Mouse (Mus musculus): ENCODE data around the gene Lman1l.

Lman1l gene

DNA sequence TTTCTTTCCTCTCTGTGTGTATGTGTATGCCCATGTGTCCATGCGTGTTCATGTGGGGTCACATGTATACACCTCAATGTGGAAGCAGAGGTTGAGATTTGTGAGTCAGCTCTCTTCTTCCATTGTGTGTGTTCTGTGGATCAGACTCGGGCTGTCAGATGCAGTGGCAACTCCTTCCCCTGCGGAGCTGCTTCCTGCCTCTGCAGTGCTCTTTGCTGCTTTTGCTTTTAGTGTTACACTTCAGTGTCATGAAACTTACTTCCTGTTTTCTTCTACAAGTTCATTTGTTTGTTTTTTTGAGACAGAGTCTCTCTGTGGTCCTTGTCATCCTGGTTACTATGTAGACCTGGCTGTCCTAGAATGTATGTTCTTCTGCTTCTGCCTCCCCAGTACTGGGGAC, 35.6 kb downstream of the Lman1l start:
- DNase-seq (ENCODE audit: low spot score in 2 of 2): no peak

- no peak for DNase-seq (ENCODE audit: low spot score in 2 of 2)
Observed at GRCm38 (mm10) chr9:57577144-57577849, 43.3 kb downstream of the Lman1l start.

- no peak for DNase-seq (ENCODE audit: low spot score in 2 of 2)
Observed at GRCm38 (mm10) chr9:57575577-57575976, 45.0 kb downstream of the Lman1l start.

GRCm38 (mm10) chr9:57574397-57574796, 46.2 kb downstream of the Lman1l start:
- no peak for DNase-seq (ENCODE audit: low spot score in 2 of 2)

DNA sequence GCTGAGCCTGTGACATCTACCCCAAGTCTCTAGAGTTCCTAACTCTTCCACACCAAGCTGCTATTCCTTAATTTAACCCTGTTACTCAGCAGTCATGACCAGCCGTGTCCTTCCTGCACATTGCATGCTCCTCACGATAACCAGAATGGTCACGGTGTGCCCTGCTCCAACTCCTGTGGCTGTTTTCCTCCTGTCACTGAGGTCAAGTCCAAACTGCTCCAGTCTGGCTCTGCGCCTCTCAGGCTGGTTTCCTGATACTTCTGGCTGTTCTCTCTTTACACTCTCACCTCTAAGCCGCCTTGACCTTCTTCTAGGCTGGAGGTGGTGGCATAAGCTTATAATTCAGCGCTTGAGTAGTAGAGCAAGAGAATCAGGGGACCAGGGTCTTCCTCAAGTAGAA, 52.1 kb downstream of the Lman1l start:
- no peak for DNase-seq (ENCODE audit: low spot score in 2 of 2)

GRCm38 (mm10) chr9:57566846-57567245, 53.7 kb downstream of the Lman1l start:
- no peak for DNase-seq (ENCODE audit: low spot score in 2 of 2)

GRCm38 (mm10) chr9:57565741-57566221, 54.8 kb downstream of the Lman1l start:
- no peak for DNase-seq (ENCODE audit: low spot score in 2 of 2)

DNA sequence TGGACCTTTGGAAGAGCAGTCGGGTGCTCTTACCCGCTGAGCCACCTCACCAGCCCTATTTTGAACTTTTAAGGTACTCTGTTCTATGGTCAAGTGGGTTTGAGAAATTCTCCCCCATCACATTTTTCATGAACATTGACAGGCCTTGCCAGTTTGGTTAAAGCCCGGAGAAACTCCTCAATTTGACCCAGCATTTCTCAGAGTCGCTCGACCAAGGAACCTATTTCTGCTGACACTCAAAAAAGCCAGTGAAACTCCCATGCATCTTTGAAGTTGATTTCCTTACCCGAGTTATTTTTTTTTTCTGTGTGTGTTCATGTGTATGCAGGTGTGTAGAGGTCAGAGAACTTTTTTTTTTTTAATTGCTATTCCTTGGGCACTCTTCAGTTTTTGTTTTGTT, 56.0 kb downstream of the Lman1l start:
- DNase-seq (ENCODE audit: low spot score in 2 of 2): no peak

DNA sequence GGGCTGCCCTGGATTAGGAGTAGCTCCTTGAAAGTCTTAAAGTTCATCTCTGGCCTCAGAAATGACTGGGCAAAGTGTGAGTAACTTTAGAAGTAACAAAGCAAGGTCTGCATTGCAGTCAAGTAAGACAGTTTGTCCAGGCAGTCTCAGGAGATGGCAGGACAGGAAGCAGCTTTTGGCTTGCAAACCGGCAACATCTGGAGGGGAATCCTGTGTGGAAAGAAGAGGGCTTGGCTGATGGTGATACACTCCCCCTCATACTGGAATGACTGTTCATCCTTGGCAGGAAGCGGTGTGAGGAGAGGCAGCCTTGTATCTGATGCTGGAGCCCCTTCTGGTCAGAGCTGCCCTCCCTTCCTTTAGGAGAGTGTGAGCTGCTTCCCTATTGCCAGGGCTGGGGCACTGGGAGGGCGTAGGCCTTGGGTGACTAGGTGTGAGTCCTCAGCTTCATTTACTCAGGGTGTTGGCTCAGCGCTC, 57.6 kb downstream of the Lman1l start:
- no peak for DNase-seq (ENCODE audit: low spot score in 2 of 2)

GRCm38 (mm10) chr9:57561711-57562099, 58.9 kb downstream of the Lman1l start:
- peak in 1 of 2 experiments; percentile 33 for DNase-seq (ENCODE audit: low spot score in 2 of 2)

GRCm38 (mm10) chr9:57560861-57561710, 59.5 kb downstream of the Lman1l start, which contains the start of gene Scamp2:
Gene Scamp2 (plus strand): TSS chr9:57560943.
- peak; percentile 90 to 95 for DNase-seq (ENCODE audit: low spot score in 2 of 2)

DNA sequence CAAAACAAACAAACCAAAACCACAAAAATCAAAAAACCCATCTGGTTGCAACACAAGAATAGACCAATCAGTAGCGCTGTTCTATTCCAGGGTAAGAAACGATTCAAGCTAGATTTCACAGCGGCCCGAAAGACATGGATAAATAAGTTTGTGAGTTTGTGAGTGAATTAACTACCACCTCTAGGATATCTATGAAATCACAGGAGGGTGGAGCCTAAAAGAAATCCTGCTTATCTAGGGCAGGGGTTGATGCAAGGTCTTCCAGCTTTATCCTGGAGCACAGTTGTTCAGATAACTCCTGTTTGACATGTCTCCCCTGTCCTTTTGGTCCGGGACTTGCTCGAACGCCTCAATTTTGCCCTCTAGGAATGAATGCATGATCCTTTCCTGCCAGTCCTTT, 60.3 kb downstream of the Lman1l start:
- DNase-seq (ENCODE audit: low spot score in 2 of 2): no peak

GRCm38 (mm10) chr9:57559568-57559967, 61.0 kb downstream of the Lman1l start:
- DNase-seq (ENCODE audit: low spot score in 2 of 2): no peak

DNA sequence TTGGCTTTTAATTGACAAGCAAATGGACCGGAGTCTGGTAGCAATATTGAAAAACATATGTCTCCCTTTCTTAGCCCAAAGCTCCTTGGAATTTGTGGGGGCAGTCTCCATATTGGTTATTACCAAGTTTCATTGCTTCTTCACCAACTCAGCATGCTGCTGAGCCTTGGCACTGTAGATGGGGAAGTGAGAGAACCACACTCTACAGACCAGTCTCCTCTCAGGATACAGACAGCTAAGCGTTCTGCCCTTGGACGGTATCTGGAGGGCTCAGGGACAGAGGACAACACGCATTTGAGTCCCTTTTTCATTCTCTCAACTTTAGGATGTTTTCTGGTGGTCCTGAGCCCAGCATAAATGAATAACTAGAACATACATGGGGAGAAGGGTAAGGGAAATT, 61.9 kb downstream of the Lman1l start:
- DNase-seq (ENCODE audit: low spot score in 2 of 2): no peak

DNA sequence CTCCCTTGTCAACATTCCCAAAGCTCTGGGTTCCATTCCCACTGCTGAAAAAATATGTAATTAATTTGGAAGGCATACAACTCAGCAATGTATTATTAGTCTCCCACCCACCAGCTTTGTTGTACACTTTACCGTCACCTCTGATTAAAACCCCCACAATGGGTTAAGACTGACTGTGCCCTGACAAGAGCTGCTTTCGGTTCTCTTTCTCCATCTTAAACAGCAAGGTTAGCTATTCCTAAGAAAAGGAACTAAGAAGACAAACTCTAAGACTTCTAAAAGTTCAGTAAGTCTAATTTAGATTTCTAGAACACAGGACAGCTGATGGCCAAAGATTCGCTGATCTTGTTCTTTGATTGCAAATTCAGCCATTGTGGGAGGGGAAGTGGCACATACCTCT, 63.4 kb downstream of the Lman1l start:
- no peak for DNase-seq (ENCODE audit: low spot score in 2 of 2)

Data from spleen, postnatal 4 days (tissue).